Mouse (Mus musculus) G1E (cell line): Measurements from ENCODE around the gene Stx3. TPM values are rescaled to one million over a fixed set of nuclear protein-coding genes. Genes with fewer than 3 reads are reported as not detected.

Experiments used
- ATAC-seq: 2 replicates; pipeline ENCODE4 v1.8.0; 2016; ENCODE audit warnings: mild to moderate bottlenecking; ENCODE audit not compliant: insufficient number of reproducible peaks, poor library complexity, low FRiP score, severe bottlenecking; ENCODE audit errors: extremely low read depth
- DNase-seq: peaks from one replicate; pipeline ENCODE4 v3.0.0; 2012; ENCODE audit warnings: low spot score
- H3K27me3 ChIP-seq: 2 replicates; pipeline ENCODE4 v1.6.1; 2012; ENCODE audit warnings: mild to moderate bottlenecking, low read length, inconsistent platforms; ENCODE audit not compliant: insufficient read depth
- H3K36me3 ChIP-seq: replicated peaks from 2 replicates; pipeline ENCODE3; 2012; ENCODE audit warnings: mild to moderate bottlenecking, inconsistent platforms
- H3K4me1 ChIP-seq: 2 replicates; pipeline ENCODE4 v1.6.1; 2012; ENCODE audit warnings: low read depth, low read length, inconsistent platforms, mixed read lengths; ENCODE audit not compliant: insufficient read depth
- H3K4me3 ChIP-seq: 2 replicates; pipeline ENCODE4 v1.5.1; 2012; ENCODE audit warnings: low read depth, mild to moderate bottlenecking, inconsistent platforms, low read length, moderate library complexity, mixed read lengths
- H3K9me3 ChIP-seq: replicated peaks from 2 replicates; pipeline ENCODE4 v1.6.1; 2012; ENCODE audit warnings: inconsistent platforms
- CTCF ChIP-seq: IDR thresholded peaks from 2 replicates; pipeline ENCODE4 v1.5.1; 2012; ENCODE audit warnings: low read depth, low read length, inconsistent platforms, mixed read lengths
- GATA1 ChIP-seq: IDR thresholded peaks from 2 replicates; pipeline ENCODE4 v1.6.1; 2012; ENCODE audit warnings: borderline replicate concordance, low read length, inconsistent platforms, mixed read lengths
- GATA2 ChIP-seq: IDR thresholded peaks from 2 replicates; pipeline ENCODE4 v1.6.1; 2012; ENCODE audit warnings: low read depth, low read length, inconsistent platforms, borderline replicate concordance
- POLR2AphosphoS5 ChIP-seq: IDR thresholded peaks from 2 replicates; pipeline ENCODE4 v1.6.1; 2012; ENCODE audit warnings: low read depth, low read length, inconsistent platforms; ENCODE audit not compliant: insufficient replicate concordance
- TAL1 ChIP-seq: conservative IDR thresholded peaks from 2 replicates; pipeline ENCODE4 v1.6.1; 2012; ENCODE audit warnings: low read depth, low read length, inconsistent platforms, mixed read lengths
- polyA plus RNA-seq: library from polyadenylated mRNA; stranded (reverse); fragments of >175 nt; gene quantifications from 2 replicates; pipeline ENCODE4 v1.2.3, GENCODE M21; 2012
- total RNA-seq, 2 experiments: library from RNA; stranded (forward) in 1 of 2; stranded (reverse) in 1 of 2; fragments of 200-1000 nt in 1 of 2; fragments of >200 nt in 1 of 2; fragmentation: Nextera tagmentation in 1 of 2; gene quantifications; 2 replicates each; pipeline ENCODE4 v1.2.3; 2014 to 2017

Gene Stx3
- total and polyA plus RNA-seq, 3 experiments = 1.3 TPM; not detected in 2

GRCm38 (mm10) chr19:11777191-11777865 is 41.9 kb downstream of the Stx3 start:
- H3K9me3 ChIP-seq = no peaks in the 10 kb centered on the region
- H3K36me3 ChIP-seq = peaks cover 52% of the 10 kb centered on the region
- H3K4me1 ChIP-seq = peaks cover 3% of the 10 kb centered on the region; the same call in 1 of the 2 replicates
- TF ChIP-seq CTCF (peak; percentile 41), POLR2AphosphoS5 (no peak), TAL1 (no peak), GATA1 (no peak), GATA2 (no peak)
- ATAC-seq (no peak), DNase-seq (no peak)
- H3K4me3 ChIP-seq = no peak overlapping the region
- no peaks in the 10 kb centered on the region for H3K27me3 ChIP-seq

- peak; percentile 69 for DNase-seq
- peaks cover 40% of the 10 kb centered on the region for H3K4me1 ChIP-seq
- H3K9me3 ChIP-seq = no peaks in the 10 kb centered on the region
- H3K36me3 ChIP-seq = peaks cover 36% of the 10 kb centered on the region
- peak; percentile 48 for ATAC-seq
- H3K4me3 ChIP-seq = peak within 1 kb of the TSS; percentile 75
- H3K27me3 ChIP-seq = peaks cover 4% of the 10 kb centered on the region; the same call in 1 of the 2 replicates
- no peak for TF ChIP-seq CTCF
- TF ChIP-seq POLR2AphosphoS5 = no peak
- no peak for TF ChIP-seq GATA2
- TF ChIP-seq TAL1 = no peak
- TF ChIP-seq GATA1 = no peak
Measured at GRCm38 (mm10) chr19:11770205-11770892, 48.9 kb downstream of the Stx3 start, which contains the start of gene Mrpl16. TSS of gene Mrpl16 (plus strand) at chr19:11770391.

- peaks cover 26% of the 10 kb centered on the region for H3K36me3 ChIP-seq
- ATAC-seq (no peak), DNase-seq (no peak)
- H3K4me3 ChIP-seq = no peak overlapping the region
- H3K4me1 ChIP-seq = peaks cover 44% of the 10 kb centered on the region
- H3K27me3 ChIP-seq = peaks cover 4% of the 10 kb centered on the region; the same call in 1 of the 2 replicates
- no peaks in the 10 kb centered on the region for H3K9me3 ChIP-seq
- TF ChIP-seq GATA1 = no peak
- no peak for TF ChIP-seq GATA2
- no peak for TF ChIP-seq POLR2AphosphoS5
- TF ChIP-seq CTCF = no peak
- TF ChIP-seq TAL1 = no peak
Measured at GRCm38 (mm10) chr19:11769257-11769920, 49.8 kb downstream of the Stx3 start.

- ATAC-seq (no peak), DNase-seq (peak; percentile 13)
- Histone ChIP-seq H3K36me3 (peaks cover 14% of the 10 kb centered on the region), H3K4me3 (no peak overlapping the region), H3K9me3 (no peaks in the 10 kb centered on the region), H3K27me3 (peaks cover 4% of the 10 kb centered on the region; the same call in 1 of the 2 replicates), H3K4me1 (peaks cover 44% of the 10 kb centered on the region)
- TF ChIP-seq CTCF (peak; percentile 87), GATA1 (no peak)
Measured at GRCm38 (mm10) chr19:11768163-11768562, 51.0 kb downstream of the Stx3 start.

GRCm38 (mm10) chr19:11766413-11766812 is 52.8 kb downstream of the Stx3 start:
- DNase-seq = no peak

GRCm38 (mm10) chr19:11765059-11765458 is 54.1 kb downstream of the Stx3 start:
- Histone ChIP-seq H3K4me1 (peaks cover 27% of the 10 kb centered on the region), H3K4me3 (no peak overlapping the region), H3K9me3 (no peaks in the 10 kb centered on the region), H3K36me3 (no peaks in the 10 kb centered on the region), H3K27me3 (peaks cover 7% of the 10 kb centered on the region)
- ATAC-seq = no peak
- no peak for TF ChIP-seq TAL1
- TF ChIP-seq CTCF = no peak
- TF ChIP-seq POLR2AphosphoS5 = no peak
- no peak for TF ChIP-seq GATA1
- no peak for TF ChIP-seq GATA2
- peak; percentile 6 for DNase-seq

More at GRCm38 (mm10) chr19:11766413-11766812, 52.8 kb downstream of the Stx3 start:
- Histone ChIP-seq H3K4me1 (peaks cover 35% of the 10 kb centered on the region), H3K4me3 (no peak overlapping the region), H3K36me3 (no peaks in the 10 kb centered on the region), H3K27me3 (peaks cover 4% of the 10 kb centered on the region; the same call in 1 of the 2 replicates), H3K9me3 (no peaks in the 10 kb centered on the region)
- no peak for ATAC-seq
- TF ChIP-seq GATA1 (no peak), TAL1 (no peak), POLR2AphosphoS5 (no peak), GATA2 (no peak), CTCF (no peak)
